Comparison of ENCODE assay signal across 1 mouse cellular context in the genomic region with DNA sequence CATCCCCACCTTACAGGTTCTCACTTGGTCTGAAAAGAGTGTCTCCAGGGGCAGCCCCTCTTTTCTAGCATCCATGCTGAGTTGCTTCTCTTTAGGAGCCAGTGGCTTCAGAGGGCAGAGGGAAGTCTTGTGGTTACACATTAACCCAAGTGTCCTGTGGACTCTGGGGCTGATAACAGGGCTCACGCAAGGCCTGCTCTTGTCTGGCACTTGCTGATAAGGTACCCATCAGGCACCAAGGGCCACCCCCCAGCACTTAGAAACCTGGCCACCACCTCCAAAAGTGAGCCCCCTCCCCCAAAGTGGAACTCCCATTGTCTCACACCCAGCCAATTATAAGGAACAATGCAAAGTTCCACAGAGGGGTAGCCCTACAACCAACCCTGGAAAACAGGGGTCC.
A peak's percentile ranks its signal among the peaks of the same experiment; 100 is the strongest.
TF ChIP-seq lines count a peak whose summit lies in the region.

No protein-coding gene starts in this region.

TF ChIP-seq in MEL, 35 proteins besides CTCF, POLR2A, EP300 and RAD21 (continued from another document):
- TF ChIP-seq NRF1 (IDR thresholded peaks at IDR 0.05; ENCODE audit: insufficient read depth, low read depth, low read length, poor library complexity, severe bottlenecking) (no peak), POLR2AphosphoS2 (IDR thresholded peaks at IDR 0.05; ENCODE audit: low read length) (peak; percentile 53; the same call in 1 of the 2 replicates), ELF1 (IDR thresholded peaks at IDR 0.05; ENCODE audit: low read depth, low read length) (no peak), GATA1 (IDR thresholded peaks at IDR 0.05; ENCODE audit: low read depth, low read length) (peak; percentile 98), MYB (IDR thresholded peaks at IDR 0.05; ENCODE audit: low read depth, low read length) (no peak), TCF12 (IDR thresholded peaks at IDR 0.05; ENCODE audit: low read depth, low read length) (peak; percentile 98), UBTF (IDR thresholded peaks at IDR 0.05; ENCODE audit: borderline replicate concordance, insufficient read depth, low read depth, low read length) (no peak)
